Mouse (Mus musculus) stomach, postnatal 0 days (tissue): ENCODE results near the gene Stxbp5l.

Experiments
- CTCF ChIP-seq: IDR thresholded peaks from 2 replicates; pipeline ENCODE4 v1.5.1; 2016; ENCODE audit warnings: antibody characterized with exemption, low read depth, mild to moderate bottlenecking, moderate library complexity
- EP300 ChIP-seq: optimal IDR thresholded peaks from 2 replicates; pipeline ENCODE3; 2016; ENCODE audit warnings: antibody characterized with exemption

- no peak for TF ChIP-seq CTCF
- no peak for TF ChIP-seq EP300
Observed at GRCm38 (mm10) chr16:37094169-37094833, 290.5 kb downstream of the Stxbp5l start.
